Mouse (Mus musculus) CH12.LX (cell line): ENCODE results near the gene Grm8.

Source experiments
- CTCF ChIP-seq, 2 experiments: IDR thresholded peaks in 1 of 2; conservative IDR thresholded peaks in 1 of 2; 2 replicates each; pipeline ENCODE4 v1.5.1; 2011 to 2012; ENCODE audit warnings: low read depth in 2 of 2, low read length in 2 of 2, improper control_type of control experiment in 1 of 2, inconsistent platforms in 1 of 2, mild to moderate bottlenecking in 1 of 2, moderate library complexity in 1 of 2
- ETS1 ChIP-seq: conservative IDR thresholded peaks from 2 replicates; pipeline ENCODE4 v1.6.1; 2012; ENCODE audit warnings: low read depth, mild to moderate bottlenecking, inconsistent platforms, low read length, improper control_type of control experiment, moderate library complexity
- USF2 ChIP-seq: conservative IDR thresholded peaks from 2 replicates; pipeline ENCODE4 v1.6.1; 2011; ENCODE audit warnings: low read depth, low read length, improper control_type of control experiment

DNA sequence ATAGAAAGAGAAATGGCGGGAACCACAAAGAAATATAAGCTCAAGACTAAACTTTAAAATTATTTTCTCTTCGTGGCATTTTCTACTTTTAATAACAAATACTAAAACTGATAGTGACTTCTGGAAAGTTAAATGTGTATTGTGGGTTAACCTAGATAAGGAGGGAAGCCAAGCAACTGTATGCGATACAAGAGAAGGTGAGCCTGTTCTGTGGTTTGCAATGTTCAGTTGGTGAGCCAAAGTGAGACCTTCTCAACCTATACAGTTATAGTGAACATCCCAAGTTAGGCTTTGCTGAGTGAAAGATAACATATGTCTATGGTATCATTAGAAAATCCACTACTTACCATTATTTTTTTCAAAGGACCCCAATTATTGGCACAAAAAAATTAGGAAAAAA, 233.6 kb downstream of the Grm8 start:
- TF ChIP-seq ETS1 (no peak), CTCF (conservative IDR thresholded peaks at IDR 0.05 in 1 of 2, IDR thresholded peaks at IDR 0.05 in 1 of 2; ENCODE audit: low read depth in 2 of 2, low read length in 2 of 2) (no peak), USF2 (no peak)
